Mouse (Mus musculus) cerebellum, adult 2 months (tissue): ENCODE measurements around the gene Snap23.

ENCODE experiments used
- CTCF ChIP-seq: fragments of 200-500 bp; IDR thresholded peaks from 2 replicates; pipeline ENCODE4 v1.5.1; 2011; ENCODE audit warnings: low read depth, mild to moderate bottlenecking, control low read depth, low read length, moderate library complexity, borderline replicate concordance; ENCODE audit not compliant: insufficient read depth
- POLR2A ChIP-seq: fragments of 200-500 bp; IDR thresholded peaks from 2 replicates; pipeline ENCODE4 v1.6.1; 2011; ENCODE audit warnings: low read length, control low read depth, borderline replicate concordance; ENCODE audit not compliant: insufficient read depth

GRCm38 (mm10) chr2:120526771-120527170 lies 40.7 kb upstream of the Snap23 start:
- no peak for TF ChIP-seq CTCF
- TF ChIP-seq POLR2A, result no peak
